Mouse (Mus musculus) adrenal gland, adult 10 weeks (tissue): ENCODE measurements around the gene Plscr5. TPM values are rescaled to one million over a fixed set of nuclear protein-coding genes. Genes with fewer than 3 reads are reported as not detected.

Experiments used
- polyA plus RNA-seq: library from polyadenylated mRNA; stranded (reverse); fragments of 350-450 nt; fragmentation: Illumina TruSeq; extraction: RNeasy Lipid Tissue Mini Kit (QIAGEN cat#74804); gene quantifications from one replicate; pipeline ENCODE4 v1.2.3, GENCODE M21; 2014; ENCODE audit warnings: low read depth, low replicate concordance

The Plscr5 gene
- not detected for polyA plus RNA-seq

DNA sequence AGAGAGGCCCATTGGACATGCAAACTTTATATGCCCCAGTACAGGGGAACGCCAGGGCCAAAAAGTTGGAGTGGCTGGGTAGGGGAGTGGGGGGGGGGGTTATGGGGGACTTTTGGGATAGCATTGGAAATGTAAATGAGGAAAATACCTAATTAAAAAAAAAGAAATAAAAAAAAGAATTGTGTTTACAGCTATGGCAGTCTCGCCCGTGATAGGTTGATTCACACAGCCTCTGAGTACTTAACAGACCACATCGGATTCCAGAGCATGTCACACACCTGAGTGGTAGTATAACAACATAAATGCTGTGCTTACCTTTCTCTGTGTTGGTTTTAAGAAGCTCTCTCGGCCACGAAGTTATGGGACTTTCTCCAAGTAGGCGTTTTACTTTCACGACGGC lies at the start of gene Plscr5:
Gene Plscr5 (plus strand): TSS at position 301 of the 400 bp plus-strand sequence.

DNA sequence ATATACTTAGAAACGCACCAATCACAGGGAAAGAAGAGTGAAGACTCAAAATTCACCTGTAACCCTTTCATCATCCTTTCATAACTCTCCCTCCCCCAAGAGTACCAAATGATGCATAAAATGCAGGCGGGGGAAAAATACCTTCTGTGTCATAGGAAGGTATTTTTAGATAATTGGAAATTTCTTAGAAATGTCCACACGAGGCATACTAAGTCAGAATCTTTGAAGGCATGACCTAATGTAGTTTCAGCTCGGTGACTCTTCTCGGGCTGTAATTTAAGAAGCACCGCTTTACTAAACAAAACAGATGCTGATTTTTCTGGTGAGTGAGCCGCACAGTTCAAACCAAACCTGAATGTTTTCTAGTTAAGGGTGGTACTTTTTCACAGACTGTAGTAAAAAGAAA lies 56.7 kb downstream of the Plscr5 start, which contains the start of gene Plscr1:
Gene Plscr1 (plus strand): TSS at position 304 of the 406 bp plus-strand sequence.

Other genes with a start within 250 kb of the Plscr5 start
- 15.2 TPM for gene Plscr1, start 56.8 kb downstream of the Plscr5 start, polyA plus RNA-seq
- gene Plscr2, start 82.7 kb downstream of the Plscr5 start, polyA plus RNA-seq = 45.3 TPM
- not detected for gene 1700057G04Rik, start 116.4 kb downstream of the Plscr5 start, polyA plus RNA-seq